Mouse (Mus musculus) embryonic facial prominence, embryonic 14.5 days (tissue): ENCODE results near the gene Gm21425. TPM values are rescaled to one million over a fixed set of nuclear protein-coding genes. Genes with fewer than 3 reads are reported as not detected.
"Not testable (repeated sequence)": the region's sequence is repeated elsewhere in the genome, so short reads cannot be mapped to it uniquely, and the experiment has no call there.

Experiments used
- ATAC-seq: fragments of 200-750 bp; cut with Nextera tagmentation; 2 replicates; pipeline ENCODE4 v1.8.0; 2017; ENCODE audit warnings: low read depth, moderate number of reproducible peaks, moderate TSS enrichment
- DNase-seq: peaks from one replicate; pipeline ENCODE4 v3.0.0-alpha.2; 2015; ENCODE audit warnings: low spot score
- H3K27ac ChIP-seq: fragments of 300-500 bp; sonication (generic); replicated peaks from 2 replicates; pipeline ENCODE4 v1.5.1; 2014; ENCODE audit warnings: low read depth, mild to moderate bottlenecking, low read length, moderate library complexity
- H3K27me3 ChIP-seq: fragments of 300-500 bp; sonication (generic); replicated peaks from 2 replicates; pipeline ENCODE4 v1.6.1; 2014; ENCODE audit warnings: low read length; ENCODE audit not compliant: control insufficient read depth, insufficient read depth
- H3K36me3 ChIP-seq: fragments of 300-500 bp; sonication (generic); 2 replicates; pipeline ENCODE4 v1.6.1; 2014; ENCODE audit warnings: low read length, mixed read lengths; ENCODE audit not compliant: control insufficient read depth, insufficient read depth
- H3K4me1 ChIP-seq: fragments of 300-500 bp; sonication (generic); 2 replicates; pipeline ENCODE4 v1.6.1; 2014; ENCODE audit warnings: antibody characterized with exemption, low read length; ENCODE audit not compliant: control insufficient read depth, insufficient read depth
- H3K4me2 ChIP-seq: fragments of 300-500 bp; sonication (generic); 2 replicates; pipeline ENCODE4 v1.6.1; 2014; ENCODE audit warnings: low read depth, mild to moderate bottlenecking, low read length, moderate library complexity, mixed read lengths
- H3K4me3 ChIP-seq: fragments of 300-500 bp; sonication (generic); 2 replicates; pipeline ENCODE4 v1.5.1; 2014; ENCODE audit warnings: low read depth, mild to moderate bottlenecking, low read length
- H3K9ac ChIP-seq: fragments of 300-500 bp; sonication (generic); 2 replicates; pipeline ENCODE4 v1.6.1; 2014; ENCODE audit warnings: low read depth, mild to moderate bottlenecking, low read length, moderate library complexity, mixed read lengths
- H3K9me3 ChIP-seq: fragments of 300-500 bp; sonication (generic); 2 replicates; pipeline ENCODE4 v1.6.1; 2016; ENCODE audit warnings: low read length; ENCODE audit not compliant: control insufficient read depth
- WGBS: fragments of 180-500 bp; shearing (Covaris S2); extraction: QIAGEN DNeasy Blood & Tissue Kit; methylation state at CpG from one replicate; pipeline ENCODE4 v1.1.7; 2014; 5-methylcytosine and 5-hydroxymethylcytosine counted together
- polyA plus RNA-seq: library from polyadenylated mRNA; unstranded; fragments of >200 nt; fragmentation: Nextera tagmentation; extraction: Ambion mirVana; gene quantifications from 2 replicates; pipeline ENCODE4 v1.2.1, GENCODE M21; 2014

Gm21425 gene
- polyA plus RNA-seq: not detected in 2 replicates

GRCm38 (mm10) chrY:13161668-13162067 lies at the start of gene Gm21425:
Gene Gm21425, plus strand, starts transcription at chrY:13161968.
- not testable (repeated sequence) for ATAC-seq, DNase-seq, H3K27me3 ChIP-seq, H3K4me1 ChIP-seq, H3K27ac ChIP-seq, H3K9me3 ChIP-seq, H3K4me3 ChIP-seq, H3K36me3 ChIP-seq, H3K4me2 ChIP-seq, H3K9ac ChIP-seq

- H3K4me1 ChIP-seq, H3K9ac ChIP-seq, H3K27me3 ChIP-seq, DNase-seq, ATAC-seq, H3K36me3 ChIP-seq, H3K27ac ChIP-seq, H3K4me3 ChIP-seq, H3K4me2 ChIP-seq, H3K9me3 ChIP-seq: not testable (repeated sequence)
- WGBS: no CpG with 5 or more reads among the region's 3 CpGs
These were observed 28.4 kb upstream of the Gm21425 start, which contains the start of gene Gm21891 for GRCm38 (mm10) chrY:13133392-13133791. Gene Gm21891, minus strand, starts transcription at chrY:13133492.

Other genes with a start within 250 kb of the Gm21425 start
- not detected in 2 replicates for gene Gm20807, start 119.1 kb upstream of the Gm21425 start, polyA plus RNA-seq
- gene Gm21891, start 28.5 kb upstream of the Gm21425 start, polyA plus RNA-seq: not detected in 2 replicates
- gene Gm21828, start 62.0 kb downstream of the Gm21425 start, polyA plus RNA-seq: not detected in 2 replicates
- gene Gm21440, start 90.4 kb downstream of the Gm21425 start, polyA plus RNA-seq: not detected in 2 replicates
- not detected in 2 replicates for gene Gm21454, start 90.5 kb downstream of the Gm21425 start, polyA plus RNA-seq
- not detected in 2 replicates for gene Gm21725, start 187.1 kb downstream of the Gm21425 start, polyA plus RNA-seq